Mouse (Mus musculus): ENCODE results near the gene Adgrb2. TPM values are rescaled to one million over a fixed set of nuclear protein-coding genes. Genes with fewer than 3 reads are reported as not detected.

Gene Adgrb2
- polyA plus RNA-seq, 1 experiment from 2014 or later, result 1.0 TPM

- H3K36me3 ChIP-seq (ENCODE audit: control insufficient read depth, insufficient read depth, low read length), result no peaks in the 10 kb centered on the region
- 78% methylated on average over 6 of the region's 6 CpGs for WGBS
Observed at GRCm38 (mm10) chr4:130012234-130012633, 27.6 kb downstream of the Adgrb2 start.

GRCm38 (mm10) chr4:130013111-130013510 is 28.4 kb downstream of the Adgrb2 start:
- Histone ChIP-seq H3K9me3 (ENCODE audit: control insufficient read depth, low read length) (no peaks in the 10 kb centered on the region), H3K4me1 (ENCODE audit: control insufficient read depth, insufficient read depth, low read length) (no peaks in the 10 kb centered on the region), H3K4me2 (ENCODE audit: low read depth, low read length) (no peak overlapping the region), H3K4me3 (ENCODE audit: low read length) (no peak overlapping the region), H3K9ac (ENCODE audit: low read depth, low read length) (no peak overlapping the region), H3K27me3 (replicated peaks; ENCODE audit: control insufficient read depth, insufficient read depth, low read length) (no peaks in the 10 kb centered on the region; the same call in 1 of the 2 replicates), H3K27ac (ENCODE audit: low read length) (no peak overlapping the region), H3K36me3 (ENCODE audit: control insufficient read depth, insufficient read depth, low read length) (no peaks in the 10 kb centered on the region)
- 69% methylated on average over 10 of the region's 10 CpGs for WGBS
- ATAC-seq, result no peak

More at GRCm38 (mm10) chr4:130012234-130012633, 27.6 kb downstream of the Adgrb2 start:
- no peak overlapping the region for H3K9ac ChIP-seq (ENCODE audit: low read depth, low read length)
- ATAC-seq, result no peak
- H3K4me1 ChIP-seq (ENCODE audit: control insufficient read depth, insufficient read depth, low read length), result no peaks in the 10 kb centered on the region
- H3K27ac ChIP-seq (ENCODE audit: low read length), result no peak overlapping the region
- no peak overlapping the region for H3K4me2 ChIP-seq (ENCODE audit: low read depth, low read length)
- no peak overlapping the region for H3K4me3 ChIP-seq (ENCODE audit: low read length)
- peaks cover 8% of the 10 kb centered on the region for H3K27me3 ChIP-seq (replicated peaks; ENCODE audit: control insufficient read depth, insufficient read depth, low read length)
- H3K9me3 ChIP-seq (ENCODE audit: control insufficient read depth, low read length), result no peaks in the 10 kb centered on the region

GRCm38 (mm10) chr4:130016010-130016409 is 31.3 kb downstream of the Adgrb2 start:
- no peak overlapping the region for H3K4me3 ChIP-seq (ENCODE audit: low read length)
- H3K4me2 ChIP-seq (ENCODE audit: low read depth, low read length), result no peak overlapping the region
- H3K27ac ChIP-seq (ENCODE audit: low read length), result no peak overlapping the region
- no peak overlapping the region for H3K9ac ChIP-seq (ENCODE audit: low read depth, low read length)
- H3K27me3 ChIP-seq (replicated peaks; ENCODE audit: control insufficient read depth, insufficient read depth, low read length), result no peaks in the 10 kb centered on the region; the same call in 1 of the 2 replicates
- ATAC-seq, result no peak
- H3K9me3 ChIP-seq (ENCODE audit: control insufficient read depth, low read length), result no peaks in the 10 kb centered on the region
- no peaks in the 10 kb centered on the region for H3K4me1 ChIP-seq (ENCODE audit: control insufficient read depth, insufficient read depth, low read length)
- 56% methylated on average over 4 of the region's 4 CpGs for WGBS
- H3K36me3 ChIP-seq (ENCODE audit: control insufficient read depth, insufficient read depth, low read length), result no peaks in the 10 kb centered on the region

- Histone ChIP-seq H3K36me3 (ENCODE audit: control insufficient read depth, insufficient read depth, low read length) (no peaks in the 10 kb centered on the region), H3K27ac (ENCODE audit: low read length) (no peak overlapping the region), H3K27me3 (replicated peaks; ENCODE audit: control insufficient read depth, insufficient read depth, low read length) (no peaks in the 10 kb centered on the region; the same call in 1 of the 2 replicates), H3K9ac (ENCODE audit: low read depth, low read length) (no peak overlapping the region), H3K4me2 (ENCODE audit: low read depth, low read length) (no peak overlapping the region), H3K4me3 (ENCODE audit: low read length) (no peak overlapping the region), H3K9me3 (ENCODE audit: control insufficient read depth, low read length) (no peaks in the 10 kb centered on the region), H3K4me1 (ENCODE audit: control insufficient read depth, insufficient read depth, low read length) (no peaks in the 10 kb centered on the region)
- WGBS, result 65% methylated on average over 18 of the region's 18 CpGs
- no peak for ATAC-seq
Observed at GRCm38 (mm10) chr4:130017036-130017674, 32.5 kb downstream of the Adgrb2 start.

- no peak overlapping the region for H3K27ac ChIP-seq (ENCODE audit: low read length)
- no peak overlapping the region for H3K4me3 ChIP-seq (ENCODE audit: low read length)
- no peaks in the 10 kb centered on the region for H3K4me1 ChIP-seq (ENCODE audit: control insufficient read depth, insufficient read depth, low read length)
- WGBS, result 76% methylated on average over 8 of the region's 8 CpGs
- H3K9me3 ChIP-seq (ENCODE audit: control insufficient read depth, low read length), result no peaks in the 10 kb centered on the region
- H3K9ac ChIP-seq (ENCODE audit: low read depth, low read length), result no peak overlapping the region
- no peak overlapping the region for H3K4me2 ChIP-seq (ENCODE audit: low read depth, low read length)
- 0 out of 2 replicates have a peak, but pooled peaks cover 2% of the 10 kb centered on the region for H3K27me3 ChIP-seq (replicated peaks; ENCODE audit: control insufficient read depth, insufficient read depth, low read length)
- H3K36me3 ChIP-seq (ENCODE audit: control insufficient read depth, insufficient read depth, low read length), result no peaks in the 10 kb centered on the region
- peak; percentile 53 for ATAC-seq
Observed at GRCm38 (mm10) chr4:130022952-130023351, 38.3 kb downstream of the Adgrb2 start.

- Histone ChIP-seq H3K4me2 (ENCODE audit: low read depth, low read length) (no peak overlapping the region), H3K36me3 (ENCODE audit: control insufficient read depth, insufficient read depth, low read length) (no peaks in the 10 kb centered on the region), H3K27me3 (replicated peaks; ENCODE audit: control insufficient read depth, insufficient read depth, low read length) (0 out of 2 replicates have a peak, but pooled peaks cover 2% of the 10 kb centered on the region), H3K27ac (ENCODE audit: low read length) (no peak overlapping the region), H3K9me3 (ENCODE audit: control insufficient read depth, low read length) (no peaks in the 10 kb centered on the region), H3K4me3 (ENCODE audit: low read length) (no peak overlapping the region), H3K4me1 (ENCODE audit: control insufficient read depth, insufficient read depth, low read length) (no peaks in the 10 kb centered on the region), H3K9ac (ENCODE audit: low read depth, low read length) (no peak overlapping the region)
- 69% methylated on average over 10 of the region's 10 CpGs for WGBS
- no peak for ATAC-seq
Observed at GRCm38 (mm10) chr4:130023511-130024231, 39.0 kb downstream of the Adgrb2 start.

GRCm38 (mm10) chr4:130025544-130025943 is 40.9 kb downstream of the Adgrb2 start:
- WGBS, result 38% methylated on average over 8 of the region's 8 CpGs
- no peaks in the 10 kb centered on the region for H3K9me3 ChIP-seq (ENCODE audit: control insufficient read depth, low read length)
- no peaks in the 10 kb centered on the region for H3K4me1 ChIP-seq (ENCODE audit: control insufficient read depth, insufficient read depth, low read length)
- no peak overlapping the region for H3K4me2 ChIP-seq (ENCODE audit: low read depth, low read length)
- no peak overlapping the region for H3K9ac ChIP-seq (ENCODE audit: low read depth, low read length)
- no peak overlapping the region for H3K4me3 ChIP-seq (ENCODE audit: low read length)
- H3K36me3 ChIP-seq (ENCODE audit: control insufficient read depth, insufficient read depth, low read length), result no peaks in the 10 kb centered on the region
- ATAC-seq, result no peak
- 0 out of 2 replicates have a peak, but pooled peaks cover 2% of the 10 kb centered on the region for H3K27me3 ChIP-seq (replicated peaks; ENCODE audit: control insufficient read depth, insufficient read depth, low read length)
- H3K27ac ChIP-seq (ENCODE audit: low read length), result no peak overlapping the region

- H3K4me1 ChIP-seq (ENCODE audit: control insufficient read depth, insufficient read depth, low read length), result peaks cover under 1% of the 10 kb centered on the region
- no peak overlapping the region for H3K4me3 ChIP-seq (ENCODE audit: low read length)
- 80% methylated on average over 2 of the region's 2 CpGs for whole genome bisulfite sequencing
- H3K4me2 ChIP-seq (ENCODE audit: low read depth, low read length), result no peak overlapping the region
- H3K27me3 ChIP-seq (replicated peaks; ENCODE audit: control insufficient read depth, insufficient read depth, low read length), result no peaks in the 10 kb centered on the region
- ATAC-seq, result no peak
- no peak overlapping the region for H3K27ac ChIP-seq (ENCODE audit: low read length)
- H3K36me3 ChIP-seq (ENCODE audit: control insufficient read depth, insufficient read depth, low read length), result no peaks in the 10 kb centered on the region
- H3K9ac ChIP-seq (ENCODE audit: low read depth, low read length), result no peak overlapping the region
- no peaks in the 10 kb centered on the region for H3K9me3 ChIP-seq (ENCODE audit: control insufficient read depth, low read length)
Observed at GRCm38 (mm10) chr4:130031146-130031545, 46.5 kb downstream of the Adgrb2 start.

- WGBS, result 62% methylated on average over 7 of the region's 7 CpGs
- Histone ChIP-seq H3K9me3 (ENCODE audit: control insufficient read depth, low read length) (no peaks in the 10 kb centered on the region), H3K4me1 (ENCODE audit: control insufficient read depth, insufficient read depth, low read length) (peaks cover 12% of the 10 kb centered on the region), H3K27me3 (replicated peaks; ENCODE audit: control insufficient read depth, insufficient read depth, low read length) (no peaks in the 10 kb centered on the region), H3K27ac (ENCODE audit: low read length) (no peak overlapping the region), H3K9ac (ENCODE audit: low read depth, low read length) (no peak overlapping the region), H3K36me3 (ENCODE audit: control insufficient read depth, insufficient read depth, low read length) (no peaks in the 10 kb centered on the region), H3K4me3 (ENCODE audit: low read length) (no peak overlapping the region), H3K4me2 (ENCODE audit: low read depth, low read length) (no peak overlapping the region)
- no peak for ATAC-seq
Observed at GRCm38 (mm10) chr4:130033496-130033895, 48.8 kb downstream of the Adgrb2 start.

All from intestine, embryonic 16.5 days (tissue).